Mouse (Mus musculus) bone marrow, adult 2 months (tissue): ENCODE data around the gene Rbx1. TPM values are rescaled to one million over a fixed set of nuclear protein-coding genes. Genes with fewer than 3 reads are reported as not detected.

Experiments
- H3K27ac ChIP-seq: fragments of 200-500 bp; 2 replicates; pipeline ENCODE4 v1.5.1; 2012; ENCODE audit warnings: low read depth, mild to moderate bottlenecking, control low read depth, inconsistent platforms, low read length; ENCODE audit not compliant: control insufficient read depth, poor library complexity, insufficient read depth
- H3K4me1 ChIP-seq: fragments of 200-500 bp; 2 replicates; pipeline ENCODE4 v1.6.1; 2011; ENCODE audit warnings: low read length; ENCODE audit not compliant: control insufficient read depth, insufficient read depth
- H3K4me3 ChIP-seq: fragments of 200-500 bp; replicated peaks from 2 replicates; pipeline ENCODE3; 2011; ENCODE audit warnings: mild to moderate bottlenecking, low read depth, low read length, control low read depth; ENCODE audit not compliant: control insufficient read depth
- CTCF ChIP-seq: fragments of 200-500 bp; IDR thresholded peaks from 2 replicates; pipeline ENCODE4 v1.5.1; 2011; ENCODE audit warnings: low read length, control low read depth; ENCODE audit not compliant: control insufficient read depth, insufficient read depth
- POLR2A ChIP-seq: fragments of 200-500 bp; IDR thresholded peaks from 2 replicates; pipeline ENCODE4 v1.6.1; 2011; ENCODE audit warnings: low read depth, mild to moderate bottlenecking, control low read depth, low read length, borderline replicate concordance; ENCODE audit not compliant: control insufficient read depth
- WGBS: fragments of 180-500 bp; shearing (Covaris S2); methylation state at CpG from one replicate; pipeline ENCODE4 v1.1.7; 2018; 5-methylcytosine and 5-hydroxymethylcytosine counted together
- polyA plus RNA-seq: library from polyadenylated mRNA; stranded (reverse); fragments of >200 nt; gene quantifications from 2 replicates; pipeline ENCODE4 v1.2.4, GENCODE M21; 2011; ENCODE audit warnings: low replicate concordance; ENCODE audit not compliant: missing spikeins, insufficient read depth, insufficient read length

Rbx1 gene
- polyA plus RNA-seq, 1 experiment, result 185 TPM

DNA sequence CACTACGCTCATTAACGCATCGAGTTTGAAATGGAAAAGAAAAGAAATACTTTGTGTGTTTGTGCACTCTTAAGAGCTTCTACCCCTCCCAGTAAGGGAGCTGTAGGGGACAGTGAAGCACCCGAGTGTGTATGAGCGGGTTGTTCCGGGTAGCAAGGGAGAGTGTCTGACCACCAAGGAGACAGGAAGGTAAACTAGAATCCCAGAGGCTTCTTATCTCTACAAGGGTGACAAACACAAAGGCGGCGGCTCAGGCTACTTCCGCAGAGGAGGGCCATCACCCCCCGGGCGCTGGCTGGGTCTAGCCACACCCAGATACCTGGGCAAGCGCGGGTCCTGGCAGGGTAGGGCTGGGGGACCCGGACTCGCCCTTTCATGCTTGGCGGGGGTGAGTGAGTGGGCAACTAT is 56.7 kb downstream of the Rbx1 start:
- TF ChIP-seq POLR2A, result no peak
- TF ChIP-seq CTCF, result no peak
- WGBS, result 0% methylated on average over 16 of the region's 16 CpGs
- Histone ChIP-seq H3K4me1 (no peaks in the 10 kb centered on the region; the same call in 1 of the 2 replicates), H3K4me3 (peak overlapping the region; percentile 76), H3K27ac (peak overlapping the region; percentile 99)

DNA sequence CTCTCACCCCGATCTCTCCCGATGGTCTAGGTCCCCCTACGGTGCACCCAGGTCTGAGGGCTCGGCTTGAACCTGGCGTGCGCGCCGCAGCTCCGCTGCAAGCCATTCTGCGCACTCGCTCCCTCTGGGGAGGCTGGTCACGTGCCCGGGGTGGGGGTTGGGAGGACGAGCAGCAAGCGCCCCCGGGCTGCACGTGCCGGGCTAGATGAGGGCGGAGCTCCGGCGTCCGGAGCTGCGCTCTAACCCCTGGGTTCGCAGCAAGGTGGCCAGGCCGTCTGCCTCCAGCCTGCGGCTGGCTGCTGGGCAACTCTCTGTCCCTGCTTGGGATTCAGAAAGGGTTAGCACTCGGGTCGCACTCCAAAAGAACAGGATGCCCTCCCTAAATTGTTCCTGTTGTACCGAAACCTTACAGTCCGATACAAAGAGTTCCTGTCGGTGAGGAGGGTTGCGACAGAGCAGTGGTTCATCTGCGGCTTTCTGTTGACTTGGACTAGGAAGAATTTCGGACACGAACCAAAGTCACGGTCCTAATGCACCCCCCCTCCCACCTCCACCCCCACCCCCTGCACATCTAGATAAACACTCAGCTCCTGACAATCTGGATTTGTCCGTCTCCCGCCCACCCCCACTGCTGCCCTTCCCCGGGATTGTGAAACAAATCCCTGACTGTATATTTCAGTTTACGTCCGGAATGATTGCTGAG is 57.2 kb downstream of the Rbx1 start:
- TF ChIP-seq POLR2A, result peak; percentile 99
- peak; percentile 0; the same call in 1 of the 2 replicates for TF ChIP-seq CTCF
- WGBS, result under 1% methylated on average over 41 of the region's 41 CpGs
- H3K27ac ChIP-seq, result peak overlapping the region; percentile 99
- no peaks in the 10 kb centered on the region; the same call in 1 of the 2 replicates for H3K4me1 ChIP-seq
- peak overlapping the region; percentile 76 for H3K4me3 ChIP-seq

DNA sequence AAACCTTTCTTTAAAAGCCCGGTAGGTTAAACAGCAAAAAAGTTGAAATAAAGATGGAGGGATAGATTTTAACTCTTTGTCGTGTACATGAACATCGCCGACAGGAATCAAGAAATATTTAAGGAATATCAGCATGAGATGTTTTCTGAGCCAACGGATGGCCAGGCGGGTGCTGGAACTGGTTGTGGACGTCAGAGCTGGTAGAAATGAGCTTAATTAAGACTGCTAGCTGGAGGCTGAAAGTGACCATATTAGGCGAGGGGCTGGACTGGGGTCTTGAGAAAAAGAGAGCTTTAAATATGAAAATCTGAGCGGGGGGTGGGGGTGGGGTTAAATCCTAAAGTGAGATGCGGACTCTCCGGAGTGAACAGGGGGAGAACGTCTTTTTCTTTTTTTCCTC is 57.8 kb downstream of the Rbx1 start:
- H3K27ac ChIP-seq, result peak overlapping the region; percentile 99
- peak overlapping the region; percentile 65 for H3K4me3 ChIP-seq
- no peaks in the 10 kb centered on the region; the same call in 1 of the 2 replicates for H3K4me1 ChIP-seq
- 2% methylated on average over 12 of the region's 12 CpGs for WGBS
- TF ChIP-seq POLR2A, result no peak
- no peak for TF ChIP-seq CTCF

Other genes starting within 250 kb of the Rbx1 start
- gene Mchr1, start 230.8 kb upstream of the Rbx1 start, polyA plus RNA-seq, result not detected in 2 replicates
- gene Slc25a17, start 105.5 kb upstream of the Rbx1 start, polyA plus RNA-seq, result 12.4 and 13.7 TPM in 2 replicates
- gene St13, start 66.2 kb upstream of the Rbx1 start, polyA plus RNA-seq, result 60.5 and 119 TPM in 2 replicates
- 5.4 and 5.9 TPM in 2 replicates for gene Xpnpep3, start 66.2 kb upstream of the Rbx1 start, polyA plus RNA-seq
- not detected in 2 replicates for gene Dnajb7, start 58.0 kb upstream of the Rbx1 start, polyA plus RNA-seq
- 22.3 and 55.4 TPM in 2 replicates for gene Ep300, start 119.1 kb downstream of the Rbx1 start, polyA plus RNA-seq
- gene L3mbtl2, start 197.6 kb downstream of the Rbx1 start, polyA plus RNA-seq, result 8.8 and 18.6 TPM in 2 replicates
- gene Chadl, start 231.0 kb downstream of the Rbx1 start, polyA plus RNA-seq, result not detected in 2 replicates